Mouse (Mus musculus): ENCODE measurements around the gene Jak2.

The Jak2 gene

DNA sequence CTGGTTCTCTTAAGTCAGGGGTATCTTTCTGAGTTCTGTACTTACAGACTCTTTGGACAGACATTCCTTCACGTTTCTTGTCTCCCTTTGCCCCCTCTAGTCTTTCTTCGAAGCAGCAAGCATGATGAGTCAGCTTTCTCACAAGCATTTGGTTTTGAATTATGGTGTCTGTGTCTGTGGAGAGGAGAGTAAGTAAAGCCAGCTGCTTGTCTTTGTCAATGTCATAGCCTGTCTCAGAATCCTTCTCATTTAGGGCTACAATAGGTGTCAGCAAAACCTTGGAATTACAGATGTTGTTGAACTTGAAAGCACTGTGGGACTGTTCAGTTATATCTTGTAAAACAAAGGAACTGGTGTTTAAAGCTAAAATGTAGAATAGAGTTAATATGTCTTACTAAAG, 43.1 kb downstream of the Jak2 start:
- intact Hi-C loops (cut with DNase I) = no loop called here

DNA sequence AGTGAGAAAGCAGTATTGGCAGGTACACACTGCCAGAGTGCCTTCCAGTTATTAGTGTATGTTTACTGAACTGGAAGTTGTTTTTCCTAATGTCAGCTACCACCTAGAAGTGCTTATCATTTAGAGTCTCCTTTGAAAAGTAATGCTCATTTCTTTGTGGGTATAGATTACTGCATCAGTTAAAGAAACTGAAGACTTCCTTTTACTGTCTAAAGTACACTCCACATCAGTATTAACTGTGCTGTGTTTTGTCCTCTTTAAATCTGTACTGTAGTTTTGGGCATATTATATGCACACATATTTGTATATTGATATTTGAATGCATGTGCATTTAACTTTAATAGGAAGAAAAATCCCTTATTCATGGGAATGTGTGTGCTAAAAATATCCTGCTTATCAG, 44.5 kb downstream of the Jak2 start:
- intact Hi-C loops (cut with DNase I) = no loop called here

DNA sequence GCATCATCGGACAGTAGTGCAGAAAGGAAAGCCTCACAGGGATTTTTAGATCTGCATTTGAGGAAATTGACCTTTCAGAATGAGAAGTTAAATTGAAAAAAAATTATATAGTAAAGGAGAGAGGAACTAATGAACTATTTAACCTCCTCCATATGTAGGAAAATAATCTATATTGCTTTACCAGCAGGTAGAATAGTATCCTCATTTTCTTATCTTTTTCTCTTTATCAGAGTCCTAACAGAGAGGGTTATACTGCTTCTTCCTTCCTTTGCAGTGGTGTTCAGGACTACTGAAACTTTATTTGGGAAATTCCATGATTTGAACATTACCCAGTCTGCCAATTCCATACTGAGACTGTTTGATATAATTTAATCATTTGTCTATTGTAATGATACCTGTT, 45.7 kb downstream of the Jak2 start:
- intact Hi-C loops (cut with DNase I) = no loop called here

DNA sequence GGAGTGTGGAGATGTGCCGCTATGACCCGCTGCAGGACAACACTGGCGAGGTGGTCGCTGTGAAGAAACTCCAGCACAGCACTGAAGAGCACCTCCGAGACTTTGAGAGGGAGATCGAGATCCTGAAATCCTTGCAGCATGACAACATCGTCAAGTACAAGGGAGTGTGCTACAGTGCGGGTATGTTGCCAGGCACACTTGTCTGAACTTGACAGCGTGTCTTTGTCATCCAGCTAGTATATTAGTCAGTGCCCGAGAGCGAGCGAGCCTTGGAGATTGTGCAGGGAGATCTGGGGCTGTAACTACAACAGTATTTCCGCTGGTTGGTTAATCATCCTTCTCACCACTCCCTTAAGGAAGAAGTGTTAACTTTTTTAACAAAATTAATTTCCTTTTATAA, 49.3 kb downstream of the Jak2 start:
- intact Hi-C loops (cut with DNase I) = no loop called here

DNA sequence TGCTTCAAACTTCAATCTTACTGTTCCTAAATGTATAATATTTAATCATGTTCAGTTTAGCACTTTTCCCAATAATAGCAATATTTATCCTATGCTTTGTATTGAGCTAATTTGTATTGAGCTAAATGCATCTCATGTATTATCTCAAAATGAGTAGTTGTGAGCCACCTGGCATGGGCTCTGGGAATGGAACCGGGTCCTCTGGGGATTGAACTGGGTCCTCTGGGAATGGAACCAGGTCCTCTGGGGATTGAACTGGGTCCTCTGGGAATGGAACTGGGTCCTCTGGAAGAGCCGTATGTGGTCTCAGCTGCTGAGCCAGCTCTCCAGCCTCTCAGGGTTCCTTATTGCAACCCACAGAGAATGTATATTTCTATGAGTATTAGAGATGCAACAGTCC, 50.5 kb downstream of the Jak2 start:
- intact Hi-C loops (cut with DNase I) = no loop called here

DNA sequence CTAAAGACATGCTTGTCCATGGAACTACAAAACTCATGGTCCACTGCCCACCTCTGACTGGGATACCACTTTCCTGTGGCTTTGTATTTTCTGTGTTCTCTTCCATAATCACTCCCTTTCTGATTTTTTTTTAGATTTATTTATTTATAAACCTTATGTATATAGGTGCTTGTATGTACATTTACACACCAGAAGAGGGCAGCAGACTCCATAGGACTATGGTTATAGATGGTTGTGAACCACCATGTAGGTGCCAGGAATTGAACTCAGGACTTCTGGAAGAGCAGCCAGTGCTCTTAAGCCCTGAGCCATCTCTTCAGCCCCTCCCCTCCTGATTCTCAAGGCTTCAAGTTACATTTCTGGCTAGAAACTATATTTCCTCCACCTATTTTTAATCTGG, 57.2 kb downstream of the Jak2 start:
- intact Hi-C loops (cut with DNase I) = no loop called here

DNA sequence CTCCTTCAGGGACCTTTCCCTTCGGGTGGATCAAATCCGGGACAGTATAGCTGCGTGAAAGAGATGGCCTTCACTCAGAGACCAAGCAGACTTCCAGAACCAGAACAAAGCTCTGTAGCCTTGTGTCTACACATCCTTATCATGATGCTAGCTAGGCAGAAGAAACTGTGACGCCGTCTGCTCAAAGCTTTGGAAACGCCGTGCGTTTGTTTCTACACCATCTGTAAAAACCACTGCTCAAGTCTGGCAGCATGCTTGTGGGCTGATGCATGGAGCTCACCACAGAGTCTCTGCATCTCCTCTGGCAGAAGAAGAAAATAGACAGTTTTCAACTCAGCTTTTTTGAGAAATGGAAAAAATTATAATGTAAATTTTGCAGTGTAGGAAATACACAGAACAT, 60.2 kb downstream of the Jak2 start:
- intact Hi-C loops (cut with DNase I) = no loop called here

DNA sequence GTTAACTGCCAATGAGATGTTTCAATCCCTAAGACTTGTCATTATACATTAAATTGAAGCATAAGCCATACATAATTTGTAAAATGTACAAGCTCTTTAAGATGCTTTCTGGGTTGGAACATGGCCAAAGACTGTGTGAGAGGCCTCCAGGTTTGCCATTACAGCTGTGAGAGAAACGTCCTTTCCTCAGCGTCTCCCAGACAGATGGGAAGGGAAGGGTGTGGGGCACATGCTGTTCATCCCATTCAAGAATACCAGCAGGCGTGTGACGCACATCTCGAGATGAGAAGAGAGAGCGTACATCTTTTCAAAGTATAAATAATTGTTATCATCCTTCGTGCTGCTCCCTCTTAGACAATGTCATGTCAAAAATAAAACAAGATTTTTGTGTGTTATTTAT, 61.0 kb downstream of the Jak2 start:
- intact Hi-C loops (cut with DNase I) = no loop called here

DNA sequence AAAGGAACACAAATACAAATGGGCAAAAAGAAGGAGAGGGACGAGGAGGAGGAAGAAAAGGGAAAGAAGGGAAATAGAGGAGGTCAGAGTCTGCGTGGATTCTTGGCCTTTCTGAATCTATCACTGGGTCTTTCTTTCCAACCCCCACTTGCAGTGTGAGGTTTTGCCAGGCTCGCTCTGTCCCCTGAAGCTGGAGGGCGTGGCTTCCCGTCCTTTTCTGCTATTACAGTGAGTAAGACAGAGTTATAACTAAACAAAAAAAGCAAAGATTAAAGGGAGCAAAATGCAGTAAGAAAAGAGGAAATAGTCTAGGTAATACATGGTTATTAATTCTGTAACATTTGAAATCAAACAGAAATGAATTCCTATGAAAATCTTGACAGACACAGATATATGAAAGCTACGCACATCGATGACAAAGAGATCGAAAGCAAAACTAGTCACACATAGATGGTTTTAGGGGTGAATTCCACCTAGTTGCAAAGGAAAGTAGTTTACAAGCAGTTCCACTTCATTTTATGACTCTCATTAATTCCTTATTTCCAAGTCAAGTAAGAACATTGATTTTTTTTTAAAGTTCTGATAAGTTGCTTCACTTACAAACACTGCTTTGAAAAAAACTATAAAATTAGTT, 71.9 kb downstream of the Jak2 start:
- intact Hi-C loops (cut with DNase I) = no loop called here

DNA sequence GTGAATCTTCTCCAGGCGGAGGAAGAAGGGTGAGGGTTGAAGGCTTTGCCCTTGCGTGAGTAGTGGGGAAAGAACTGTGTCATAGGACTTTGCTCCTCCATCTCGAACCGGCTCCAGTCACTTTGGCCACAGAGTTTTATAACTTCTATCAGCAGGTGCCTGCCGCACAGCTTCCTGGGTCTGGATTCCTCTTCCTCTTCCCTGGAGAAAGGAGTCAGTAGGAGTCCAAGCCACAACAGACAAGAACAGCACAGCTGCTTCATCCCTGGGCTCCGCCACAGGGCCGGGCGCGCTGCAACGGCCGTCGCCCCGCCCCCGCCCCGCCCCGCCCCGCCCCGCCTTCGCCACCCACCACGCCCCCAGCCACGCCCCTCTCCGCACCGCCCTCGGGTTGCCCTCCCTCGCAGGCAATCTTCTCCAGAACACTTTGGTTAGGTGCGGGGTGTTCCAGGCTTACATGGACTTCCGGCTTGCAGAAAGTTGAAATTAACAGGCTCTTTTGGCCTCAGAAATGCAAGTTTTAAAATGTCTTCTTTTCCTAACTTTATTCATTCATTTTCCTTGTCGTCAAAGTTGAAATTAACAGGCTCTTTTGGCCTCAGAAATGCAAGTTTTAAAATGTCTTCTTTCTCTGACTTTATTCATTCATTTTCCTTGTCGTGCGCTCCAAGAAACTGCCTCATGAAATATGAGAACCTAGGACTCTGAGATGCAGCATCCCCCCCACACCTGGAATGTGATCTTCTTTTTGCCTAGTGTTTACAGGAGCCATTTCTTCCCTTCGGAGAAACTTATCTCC, 73.6 kb downstream of the Jak2 start, which contains the start of gene Insl6:
Gene Insl6, minus strand, starts transcription at position 304 of the 799 bp plus-strand sequence.
- intact Hi-C loops (cut with DNase I) = no loop called here

DNA sequence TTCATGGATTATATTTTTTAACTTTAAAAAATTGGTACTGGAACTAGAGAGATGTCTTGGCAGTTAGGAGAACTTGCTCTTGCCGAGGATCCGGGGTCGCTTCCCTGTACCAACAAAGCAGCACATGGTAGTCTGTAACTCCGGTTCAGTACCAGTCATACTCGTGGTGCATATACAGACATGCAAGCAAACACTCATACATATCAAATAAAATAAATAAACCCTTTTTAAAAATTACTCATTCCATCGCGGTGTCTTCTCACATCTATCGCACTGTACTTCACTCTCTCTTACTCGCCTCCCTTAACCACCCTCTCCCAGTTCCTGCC, 74.2 kb downstream of the Jak2 start:
- intact Hi-C loops (cut with DNase I) = no loop called here

DNA sequence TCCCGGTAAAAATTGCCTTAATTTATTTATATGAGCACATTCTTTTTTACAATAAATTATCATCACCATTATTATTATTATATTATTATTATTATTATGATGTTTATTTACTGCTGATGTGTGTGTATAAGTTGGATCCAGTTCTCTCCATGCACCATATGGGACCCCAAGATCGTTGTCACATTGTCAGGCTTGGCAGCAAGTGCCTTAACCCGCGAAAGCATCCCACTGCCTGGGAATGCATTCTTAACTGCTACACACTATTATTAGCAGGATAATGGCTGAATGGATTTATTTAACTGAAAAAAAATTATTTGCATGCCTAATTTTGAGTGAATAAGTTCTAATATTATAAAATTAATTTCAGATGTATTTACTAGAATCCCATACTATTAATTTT, 74.8 kb downstream of the Jak2 start:
- intact Hi-C loops (cut with DNase I) = no loop called here

DNA sequence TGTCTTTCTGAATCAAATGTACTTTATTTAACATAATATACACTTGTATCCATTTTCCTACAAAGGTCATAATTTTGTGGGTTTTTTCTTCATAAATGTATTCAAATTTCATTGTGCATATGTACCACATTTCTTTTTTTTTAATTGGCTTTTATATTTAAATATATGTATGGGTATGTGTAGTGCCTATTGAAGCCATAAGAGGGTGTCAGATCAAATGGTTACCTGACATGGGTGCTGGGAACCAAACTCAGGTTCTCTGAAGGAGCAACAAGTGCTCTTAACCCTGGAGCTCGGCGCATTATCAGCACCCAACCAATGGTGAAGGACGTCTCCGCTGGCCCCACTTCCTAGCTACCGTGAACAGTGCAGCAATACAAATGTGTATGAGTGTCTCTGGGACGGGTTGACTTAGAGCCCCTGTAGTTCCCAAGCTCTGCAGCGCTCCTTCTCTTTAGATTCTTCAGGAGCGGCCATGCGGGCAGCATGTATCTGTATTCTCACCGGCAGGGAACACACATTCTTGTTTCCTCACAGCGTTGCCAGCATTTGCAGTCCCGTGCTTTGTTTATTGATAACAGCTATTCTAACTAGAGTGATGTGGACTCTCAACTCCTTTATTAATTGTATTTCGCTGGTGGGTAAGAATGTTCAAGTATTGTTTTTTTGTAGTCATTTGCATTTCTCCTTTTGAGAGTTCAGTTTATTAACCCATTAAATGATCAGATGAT, 75.4 kb downstream of the Jak2 start:
- intact Hi-C loops (cut with DNase I) = no loop called here

DNA sequence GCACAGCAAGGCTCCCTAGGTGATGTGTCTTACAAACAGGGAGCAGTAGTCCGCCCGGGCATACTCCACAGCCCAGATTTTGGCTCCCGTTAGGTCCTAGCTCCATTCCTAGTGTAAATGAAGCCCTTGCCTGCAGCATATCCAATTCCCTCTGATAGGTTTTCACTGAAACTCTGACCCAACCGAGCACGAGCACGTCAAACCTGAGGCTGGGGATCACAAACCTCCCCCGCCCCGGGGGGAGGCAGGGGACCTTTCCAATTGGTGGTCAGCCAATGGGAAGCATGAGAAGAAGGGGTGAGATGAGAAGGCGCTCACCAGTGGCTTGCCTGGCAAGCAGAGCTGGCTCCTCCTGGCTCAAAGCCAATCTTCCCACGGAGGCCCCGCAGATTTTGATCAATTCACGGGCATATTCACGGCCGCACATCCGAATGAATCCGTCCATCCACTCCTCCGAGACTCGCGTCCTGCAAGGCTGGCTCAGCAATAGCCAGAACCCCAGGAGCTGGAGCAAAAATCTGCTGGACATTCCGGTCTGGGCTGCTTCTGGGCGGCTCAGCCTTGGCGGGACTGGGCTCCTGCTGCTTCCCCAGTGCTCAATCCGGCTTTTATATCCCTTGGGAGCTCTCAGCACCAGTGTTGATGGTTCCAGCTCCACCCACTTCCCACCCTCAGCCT, 82.6 kb downstream of the Jak2 start, which contains the start of gene Rln1:
Gene Rln1, minus strand, starts transcription at position 603 of the 678 bp plus-strand sequence.
- intact Hi-C loops (cut with DNase I) = no loop called here

DNA sequence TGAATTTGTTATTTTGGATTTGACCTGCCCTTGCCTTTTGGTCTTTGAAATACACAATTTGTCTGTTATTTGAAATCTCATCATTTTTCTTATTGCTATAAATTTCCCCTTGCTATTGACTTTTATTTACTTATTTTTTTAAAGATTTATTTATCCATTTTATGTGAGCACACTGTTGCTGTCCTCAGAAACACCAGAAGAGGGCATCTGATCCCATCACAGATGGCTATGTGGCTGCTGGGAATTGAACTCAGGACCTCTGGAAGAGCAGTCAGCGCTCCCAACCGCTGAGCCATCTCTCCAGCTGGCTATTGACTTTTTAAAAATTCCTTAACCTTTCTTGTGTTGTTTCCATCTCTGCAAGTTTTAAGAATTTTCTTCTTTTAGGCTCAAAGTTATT, 85.0 kb downstream of the Jak2 start:
- intact Hi-C loops (cut with DNase I) = no loop called here

DNA sequence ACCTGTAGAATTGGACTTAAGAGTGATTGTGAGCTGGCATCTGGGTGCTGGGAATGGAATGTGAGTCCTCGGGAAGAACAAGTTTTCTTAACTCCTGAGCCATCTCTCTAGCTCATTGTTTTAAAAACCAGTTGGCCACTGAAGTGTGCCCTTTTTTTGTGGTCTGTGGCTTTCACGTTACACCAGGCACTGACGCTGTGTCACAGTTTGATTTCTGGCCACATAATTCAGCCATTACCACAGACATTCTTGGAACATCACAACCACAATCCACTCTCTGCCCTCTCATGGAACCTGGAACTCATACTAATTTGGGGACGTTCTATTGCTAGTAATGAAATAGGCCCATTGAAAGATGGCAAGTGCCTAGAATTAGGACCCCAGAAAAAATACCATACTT, 89.4 kb downstream of the Jak2 start:
- intact Hi-C loops (cut with DNase I) = no loop called here

DNA sequence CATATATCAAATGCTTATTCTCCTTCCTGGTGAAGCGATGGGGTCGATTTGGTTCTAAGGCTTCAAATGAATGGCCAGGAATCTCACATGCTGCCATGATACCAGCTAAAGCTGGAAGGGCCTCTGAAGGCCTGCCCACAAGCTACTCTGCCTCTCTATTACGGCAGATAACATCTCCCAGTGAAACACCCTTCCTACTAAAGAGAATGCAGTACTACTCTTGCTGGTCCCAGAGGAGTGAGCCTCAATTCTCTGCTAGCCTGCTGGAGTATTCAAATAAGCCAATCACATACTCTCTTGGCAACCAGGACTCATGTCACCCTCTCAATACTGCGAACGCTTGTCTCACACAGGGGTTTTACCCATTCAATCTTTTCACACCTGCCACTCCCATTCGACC, 90.7 kb downstream of the Jak2 start:
- intact Hi-C loops (cut with DNase I) = no loop called here

DNA sequence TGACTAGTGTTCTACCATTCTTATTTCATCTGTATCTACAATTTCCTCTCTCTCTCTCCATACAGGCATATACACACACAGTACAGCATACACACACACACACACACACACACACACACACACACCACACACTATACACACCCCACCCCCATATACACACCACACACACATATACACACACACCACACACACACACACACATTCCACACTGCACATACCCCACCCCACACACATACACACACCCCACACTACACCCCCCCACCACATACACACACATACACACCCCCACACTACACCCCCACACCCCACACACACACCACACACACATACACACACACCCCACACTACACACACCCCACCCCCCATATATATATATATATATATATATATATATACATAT, 93.2 kb downstream of the Jak2 start:
- intact Hi-C loops (cut with DNase I) = no loop called here

DNA sequence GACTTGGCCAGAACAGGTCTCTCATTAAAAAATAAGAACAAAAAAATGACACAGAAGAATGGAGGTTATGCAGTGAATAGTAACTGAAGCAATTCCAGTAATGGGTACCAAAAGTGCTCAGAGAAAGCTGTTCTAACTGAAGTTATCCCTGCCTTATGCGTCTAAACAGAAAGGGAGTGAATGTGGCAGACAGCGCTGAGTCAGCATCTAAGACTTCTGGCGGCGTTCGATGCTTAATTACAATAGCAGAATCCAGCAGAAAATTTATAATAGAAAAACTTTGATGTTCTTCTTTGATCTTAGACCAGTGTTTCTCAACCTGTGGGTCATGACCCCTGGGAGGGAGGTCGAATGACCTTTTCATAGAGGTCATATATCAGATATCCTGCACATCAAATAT, 94.0 kb downstream of the Jak2 start:
- intact Hi-C loops (cut with DNase I) = no loop called here

DNA sequence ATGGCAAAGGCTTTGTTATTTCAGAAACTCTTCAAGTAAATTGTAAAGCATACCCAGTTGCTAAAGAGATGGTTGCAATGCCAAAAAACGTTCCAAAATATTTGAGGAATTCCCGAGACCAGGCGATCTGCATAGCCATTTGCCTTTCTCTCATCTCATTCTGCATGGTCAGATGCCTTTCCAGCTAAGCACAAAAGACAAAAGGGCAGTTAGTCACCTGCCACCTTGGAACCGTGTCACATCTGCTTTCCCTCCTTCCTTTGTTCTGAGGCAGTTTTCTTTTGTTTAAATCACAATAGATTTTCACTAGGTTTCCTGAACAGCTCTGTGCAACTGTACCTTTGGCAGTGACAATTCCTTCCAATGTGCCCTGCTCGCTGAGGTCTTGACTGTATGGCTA, 99.4 kb downstream of the Jak2 start:
- intact Hi-C loops (cut with DNase I) = loop anchor here (5.0 kb wide), 2 partner anchors 369 to 569 kb away; no protein-coding TSS in a partner anchor
